Mouse (Mus musculus): Measurements from ENCODE around the gene 1600014C23Rik. TPM values are rescaled to one million over a fixed set of nuclear protein-coding genes. Genes with fewer than 3 reads are reported as not detected.
A peak's percentile ranks its signal among the peaks of the same experiment; 100 is the strongest.

The 1600014C23Rik gene
- polyA plus RNA-seq, 1 experiment from 2014 or later, result not detected

GRCm38 (mm10) chr17:45747858-45748785 is 14.5 kb upstream of the 1600014C23Rik start:
- H3K27ac ChIP-seq, result peak overlapping the region; percentile 44
- no peak overlapping the region for H3K4me3 ChIP-seq
- peak; percentile 69 for DNase-seq (ENCODE audit: low spot score)
- no peaks in the 10 kb centered on the region for H3K36me3 ChIP-seq
- WGBS, result 71% methylated on average over 16 of the region's 16 CpGs
- peaks cover 42% of the 10 kb centered on the region for H3K4me1 ChIP-seq
- H3K27me3 ChIP-seq (ENCODE audit: low read depth, poor library complexity, severe bottlenecking), result peaks cover 6% of the 10 kb centered on the region; the same call in 1 of the 2 replicates
- H3K9me3 ChIP-seq (replicated peaks), result no peaks in the 10 kb centered on the region

GRCm38 (mm10) chr17:45747293-45747692 is 13.6 kb upstream of the 1600014C23Rik start:
- Histone ChIP-seq H3K4me3 (no peak overlapping the region), H3K9me3 (replicated peaks) (no peaks in the 10 kb centered on the region), H3K4me1 (peaks cover 41% of the 10 kb centered on the region), H3K36me3 (no peaks in the 10 kb centered on the region), H3K27ac (0 out of 2 replicates have a peak overlapping the region, but pooled peaks have one; percentile 42), H3K27me3 (ENCODE audit: low read depth, poor library complexity, severe bottlenecking) (peaks cover 6% of the 10 kb centered on the region; the same call in 1 of the 2 replicates)
- 97% methylated on average over 4 of the region's 4 CpGs for WGBS
- no peak for DNase-seq (ENCODE audit: low spot score)

GRCm38 (mm10) chr17:45746755-45747154 is 13.1 kb upstream of the 1600014C23Rik start:
- Histone ChIP-seq H3K36me3 (no peaks in the 10 kb centered on the region), H3K4me1 (peaks cover 36% of the 10 kb centered on the region), H3K4me3 (no peak overlapping the region), H3K27me3 (ENCODE audit: low read depth, poor library complexity, severe bottlenecking) (peaks cover 6% of the 10 kb centered on the region; the same call in 1 of the 2 replicates), H3K9me3 (replicated peaks) (no peaks in the 10 kb centered on the region), H3K27ac (peak overlapping the region; percentile 42; the same call in 1 of the 2 replicates)
- WGBS, result 71% methylated on average over 12 of the region's 12 CpGs
- no peak for DNase-seq (ENCODE audit: low spot score)

- Histone ChIP-seq H3K4me3 (no peak overlapping the region), H3K27ac (no peak overlapping the region), H3K27me3 (ENCODE audit: low read depth, poor library complexity, severe bottlenecking) (peaks cover 6% of the 10 kb centered on the region; the same call in 1 of the 2 replicates), H3K36me3 (no peaks in the 10 kb centered on the region), H3K9me3 (replicated peaks) (no peaks in the 10 kb centered on the region), H3K4me1 (peaks cover 36% of the 10 kb centered on the region)
- DNase-seq (ENCODE audit: low spot score), result no peak
- 93% methylated on average over 2 of the region's 2 CpGs for WGBS
Measured at GRCm38 (mm10) chr17:45745629-45746028, 12.0 kb upstream of the 1600014C23Rik start.

- Histone ChIP-seq H3K4me1 (peaks cover 22% of the 10 kb centered on the region), H3K27ac (peak overlapping the region; percentile 14; the same call in 1 of the 2 replicates), H3K9me3 (replicated peaks) (no peaks in the 10 kb centered on the region), H3K27me3 (ENCODE audit: low read depth, poor library complexity, severe bottlenecking) (no peaks in the 10 kb centered on the region), H3K4me3 (no peak overlapping the region), H3K36me3 (no peaks in the 10 kb centered on the region)
- 57% methylated on average over 13 of the region's 13 CpGs for WGBS
- DNase-seq (ENCODE audit: low spot score), result no peak
Measured at GRCm38 (mm10) chr17:45742371-45743147, 8.9 kb upstream of the 1600014C23Rik start.

GRCm38 (mm10) chr17:45737078-45737601 is 3.5 kb upstream of the 1600014C23Rik start:
- Histone ChIP-seq H3K4me1 (peaks cover 55% of the 10 kb centered on the region), H3K36me3 (no peaks in the 10 kb centered on the region), H3K27ac (peak overlapping the region; percentile 94), H3K4me3 (peak overlapping the region; percentile 54), H3K9me3 (replicated peaks) (no peaks in the 10 kb centered on the region), H3K27me3 (ENCODE audit: low read depth, poor library complexity, severe bottlenecking) (peaks cover 21% of the 10 kb centered on the region)
- WGBS, result 15% methylated on average over 10 of the region's 10 CpGs
- no peak for DNase-seq (ENCODE audit: low spot score)

- Histone ChIP-seq H3K27ac (peak overlapping the region; percentile 94), H3K9me3 (replicated peaks) (no peaks in the 10 kb centered on the region), H3K4me3 (peak overlapping the region; percentile 54), H3K36me3 (no peaks in the 10 kb centered on the region), H3K4me1 (peaks cover 59% of the 10 kb centered on the region), H3K27me3 (ENCODE audit: low read depth, poor library complexity, severe bottlenecking) (peaks cover 21% of the 10 kb centered on the region)
- peak; percentile 97 for DNase-seq (ENCODE audit: low spot score)
- WGBS, result under 1% methylated on average over 58 of the region's 72 CpGs
Measured at GRCm38 (mm10) chr17:45736311-45737077, 2.9 kb upstream of the 1600014C23Rik start.

GRCm38 (mm10) chr17:45735382-45736310 is 2.0 kb upstream of the 1600014C23Rik start:
- 7% methylated on average over 10 of the region's 10 CpGs for WGBS
- peaks cover 21% of the 10 kb centered on the region for H3K27me3 ChIP-seq (ENCODE audit: low read depth, poor library complexity, severe bottlenecking)
- no peaks in the 10 kb centered on the region for H3K9me3 ChIP-seq (replicated peaks)
- H3K4me3 ChIP-seq, result peak overlapping the region; percentile 54
- H3K27ac ChIP-seq, result peak overlapping the region; percentile 94
- peak; percentile 95 for DNase-seq (ENCODE audit: low spot score)
- H3K36me3 ChIP-seq, result no peaks in the 10 kb centered on the region
- H3K4me1 ChIP-seq, result peaks cover 67% of the 10 kb centered on the region

- no peaks in the 10 kb centered on the region for H3K9me3 ChIP-seq (replicated peaks)
- H3K27ac ChIP-seq, result peak overlapping the region; percentile 94
- H3K36me3 ChIP-seq, result no peaks in the 10 kb centered on the region
- peaks cover 75% of the 10 kb centered on the region for H3K4me1 ChIP-seq
- no peak for DNase-seq (ENCODE audit: low spot score)
- 62% methylated on average over 4 of the region's 4 CpGs for WGBS
- H3K4me3 ChIP-seq, result peak overlapping the region; percentile 54; the same call in 1 of the 2 replicates
- peaks cover 21% of the 10 kb centered on the region for H3K27me3 ChIP-seq (ENCODE audit: low read depth, poor library complexity, severe bottlenecking)
Measured at GRCm38 (mm10) chr17:45734881-45735280, 1.2 kb upstream of the 1600014C23Rik start.

- peak overlapping the region; percentile 94 for H3K27ac ChIP-seq
- no peaks in the 10 kb centered on the region for H3K36me3 ChIP-seq
- H3K4me1 ChIP-seq, result peaks cover 81% of the 10 kb centered on the region
- H3K27me3 ChIP-seq (ENCODE audit: low read depth, poor library complexity, severe bottlenecking), result peaks cover 25% of the 10 kb centered on the region
- no peaks in the 10 kb centered on the region for H3K9me3 ChIP-seq (replicated peaks)
- H3K4me3 ChIP-seq, result peak overlapping the region; percentile 54
- no peak for DNase-seq (ENCODE audit: low spot score)
- WGBS, result 17% methylated on average over 3 of the region's 3 CpGs
Measured at GRCm38 (mm10) chr17:45734333-45734732, 689 bp upstream of the 1600014C23Rik start.

- 57% methylated on average over 19 of the region's 19 CpGs for WGBS
- Histone ChIP-seq H3K9me3 (replicated peaks) (no peaks in the 10 kb centered on the region), H3K4me3 (peak overlapping the region; percentile 54), H3K27me3 (ENCODE audit: low read depth, poor library complexity, severe bottlenecking) (peaks cover 30% of the 10 kb centered on the region), H3K4me1 (peaks cover 90% of the 10 kb centered on the region), H3K36me3 (no peaks in the 10 kb centered on the region), H3K27ac (peak overlapping the region; percentile 94)
- no peak for DNase-seq (ENCODE audit: low spot score)
Measured at GRCm38 (mm10) chr17:45733038-45733734, 458 bp downstream of the 1600014C23Rik start.

Measured in limb, embryonic 10.5 days (tissue).